Mouse (Mus musculus) NIH3T3 (cell line): ENCODE results near the gene 9230110F15Rik.
"Not testable (repeated sequence)": the region's sequence is repeated elsewhere in the genome, so short reads cannot be mapped to it uniquely, and the experiment has no call there.

ENCODE experiments used
- DNase-seq: peaks from one replicate; pipeline ENCODE4 v3.0.0-alpha.2; 2012; ENCODE audit warnings: low read depth

The 9230110F15Rik gene

DNA sequence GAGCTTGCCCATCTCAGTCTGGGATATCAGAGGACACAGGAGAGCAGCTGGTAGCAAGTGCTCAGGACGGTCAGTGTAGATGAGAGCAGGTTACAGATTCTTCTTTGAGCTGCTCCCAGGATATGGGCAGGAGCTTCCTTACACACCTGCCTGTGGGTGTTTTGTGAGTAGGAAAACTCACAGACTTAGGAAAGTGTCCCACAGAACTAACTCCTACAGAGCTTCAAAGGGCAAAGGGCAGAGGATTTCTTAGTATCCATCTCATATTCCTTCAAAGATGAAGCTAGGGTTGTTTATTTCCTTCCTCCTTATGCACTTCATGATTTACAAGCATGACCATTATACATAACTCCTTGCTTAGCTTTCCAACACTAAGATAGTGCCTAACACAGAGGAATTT is at the start of gene 9230110F15Rik:
9230110F15Rik (minus strand) TSS at position 101 of the 400 bp plus-strand sequence.
- no peak for DNase-seq

GRCm38 (mm10) chr9:35893112-35893511 is 49.2 kb upstream of the 9230110F15Rik start:
- DNase-seq, result not testable (repeated sequence)

DNA sequence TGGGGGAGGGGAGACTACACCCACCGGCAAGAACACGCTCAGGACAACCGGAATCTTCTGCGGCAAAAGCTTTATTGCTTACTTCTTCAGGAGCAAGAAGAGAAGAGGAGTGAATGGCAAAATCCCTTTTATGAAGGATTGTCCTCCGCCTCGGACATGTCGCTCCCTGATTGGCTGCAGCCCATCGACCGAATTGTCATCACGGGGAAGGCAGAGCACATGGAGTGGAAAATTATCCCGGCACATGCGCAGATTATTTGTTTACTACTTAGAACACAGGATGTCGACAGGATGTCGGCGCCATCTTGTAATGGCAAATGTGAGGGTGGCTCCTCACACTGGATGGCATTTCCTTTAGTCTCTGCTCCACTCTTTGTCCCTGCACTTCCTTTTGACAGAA is 26.1 kb downstream of the 9230110F15Rik start:
- DNase-seq, result not testable (repeated sequence)

- DNase-seq, result no peak
Measured at GRCm38 (mm10) chr9:35798146-35798545, 45.8 kb downstream of the 9230110F15Rik start.

GRCm38 (mm10) chr9:35790001-35790400 is 53.9 kb downstream of the 9230110F15Rik start, which contains the start of the genes Gm27235 and D730048I06Rik:
Gm27235 (minus strand) TSS chr9:35790101.
D730048I06Rik (minus strand) TSS chr9:35790112.
- no peak for DNase-seq
